Mouse (Mus musculus) hindbrain, embryonic 10.5 days (tissue): ENCODE results near the gene Nudcd2. TPM values are rescaled to one million over a fixed set of nuclear protein-coding genes. Genes with fewer than 3 reads are reported as not detected.

Experiments
- DNase-seq: peaks from one replicate; pipeline ENCODE4 v3.0.0-alpha.2; 2017; ENCODE audit warnings: low spot score
- H3K27ac ChIP-seq: fragments of 300-500 bp; sonication (generic); 2 replicates; pipeline ENCODE4 v1.5.1; 2016; ENCODE audit warnings: mild to moderate bottlenecking, moderate library complexity
- H3K27me3 ChIP-seq: fragments of 300-500 bp; sonication (generic); 2 replicates; pipeline ENCODE4 v1.6.1; 2016; ENCODE audit warnings: mild to moderate bottlenecking; ENCODE audit not compliant: poor library complexity, insufficient read depth, severe bottlenecking
- H3K36me3 ChIP-seq: fragments of 300-500 bp; sonication (generic); 2 replicates; pipeline ENCODE4 v1.6.1; 2016; ENCODE audit warnings: mild to moderate bottlenecking, moderate library complexity
- H3K4me1 ChIP-seq: fragments of 300-500 bp; sonication (generic); replicated peaks from 2 replicates; pipeline ENCODE4 v1.6.1; 2016; ENCODE audit warnings: mild to moderate bottlenecking
- H3K4me3 ChIP-seq: fragments of 300-500 bp; sonication (generic); 2 replicates; pipeline ENCODE4 v1.5.1; 2016; ENCODE audit warnings: mild to moderate bottlenecking, moderate library complexity
- H3K9me3 ChIP-seq: fragments of 300-500 bp; sonication (generic); 2 replicates; pipeline ENCODE4 v1.6.1; 2016; ENCODE audit warnings: mild to moderate bottlenecking, moderate library complexity
- WGBS: fragments of 180-500 bp; shearing (Covaris S2); methylation state at CpG from one replicate; pipeline ENCODE4 v1.1.7; 2016; 5-methylcytosine and 5-hydroxymethylcytosine counted together
- polyA plus RNA-seq: library from polyadenylated mRNA; unstranded; fragments of >200 nt; fragmentation: Nextera tagmentation; extraction: Ambion mirVana; gene quantifications from 2 replicates; pipeline ENCODE4 v1.2.1, GENCODE M21; 2016

Nudcd2 gene
- polyA plus RNA-seq, 1 experiment from 2014 or later: 162 TPM

DNA sequence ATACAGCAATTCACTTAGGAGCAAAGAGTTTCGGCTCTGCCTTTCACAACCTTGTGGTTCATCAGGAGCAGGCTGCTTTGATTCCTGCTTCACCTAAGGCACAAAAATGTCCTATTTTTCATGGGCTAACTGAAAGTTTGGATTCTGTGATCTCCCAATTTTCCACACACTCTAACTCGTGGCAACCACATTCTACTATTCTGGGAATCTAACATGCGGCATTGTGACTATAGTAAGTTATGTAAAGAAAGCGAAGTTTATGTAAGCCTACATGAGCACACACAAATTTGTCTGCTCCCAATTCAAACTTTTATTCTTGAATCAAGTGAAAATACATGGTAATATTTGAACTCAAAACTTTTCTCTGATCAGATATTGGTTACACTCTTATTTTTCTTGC lies 31.2 kb downstream of the Nudcd2 start:
- no peak overlapping the region for H3K4me3 ChIP-seq
- H3K9me3 ChIP-seq: no peaks in the 10 kb centered on the region
- H3K27ac ChIP-seq: no peak overlapping the region
- H3K36me3 ChIP-seq: no peaks in the 10 kb centered on the region
- 81% methylated on average over 4 of the region's 4 CpGs for WGBS
- H3K4me1 ChIP-seq: no peaks in the 10 kb centered on the region
- H3K27me3 ChIP-seq: no peaks in the 10 kb centered on the region
- no peak for DNase-seq

GRCm38 (mm10) chr11:40775315-40776269 lies 42.1 kb downstream of the Nudcd2 start:
- DNase-seq: no peak
- Histone ChIP-seq H3K4me3 (no peak overlapping the region), H3K27me3 (no peaks in the 10 kb centered on the region), H3K9me3 (no peaks in the 10 kb centered on the region), H3K4me1 (no peaks in the 10 kb centered on the region), H3K36me3 (no peaks in the 10 kb centered on the region), H3K27ac (no peak overlapping the region)
- WGBS: 57% methylated on average over 12 of the region's 12 CpGs

DNA sequence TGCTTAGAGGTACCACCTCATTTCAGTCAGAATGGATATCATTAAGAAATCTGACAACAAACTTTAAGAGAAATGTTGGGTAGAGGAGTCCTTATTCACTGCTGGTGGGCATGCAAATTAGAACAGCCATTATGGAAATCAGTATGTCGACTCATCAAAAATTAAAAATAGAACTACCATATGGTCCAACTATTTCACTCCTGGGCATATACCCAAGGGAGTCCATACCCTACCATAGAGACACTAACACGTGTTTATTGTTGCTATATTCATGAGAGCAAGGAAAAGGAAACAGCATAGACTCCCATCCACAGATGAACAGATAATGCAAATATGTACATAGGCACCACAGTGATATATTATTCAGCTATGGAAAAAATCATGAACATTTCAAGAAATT lies 48.4 kb downstream of the Nudcd2 start:
- Histone ChIP-seq H3K27me3 (no peaks in the 10 kb centered on the region), H3K4me3 (no peak overlapping the region), H3K4me1 (no peaks in the 10 kb centered on the region), H3K9me3 (no peaks in the 10 kb centered on the region), H3K27ac (no peak overlapping the region), H3K36me3 (no peaks in the 10 kb centered on the region)
- no peak for DNase-seq
- WGBS: 63% methylated on average over 2 of the region's 2 CpGs

DNA sequence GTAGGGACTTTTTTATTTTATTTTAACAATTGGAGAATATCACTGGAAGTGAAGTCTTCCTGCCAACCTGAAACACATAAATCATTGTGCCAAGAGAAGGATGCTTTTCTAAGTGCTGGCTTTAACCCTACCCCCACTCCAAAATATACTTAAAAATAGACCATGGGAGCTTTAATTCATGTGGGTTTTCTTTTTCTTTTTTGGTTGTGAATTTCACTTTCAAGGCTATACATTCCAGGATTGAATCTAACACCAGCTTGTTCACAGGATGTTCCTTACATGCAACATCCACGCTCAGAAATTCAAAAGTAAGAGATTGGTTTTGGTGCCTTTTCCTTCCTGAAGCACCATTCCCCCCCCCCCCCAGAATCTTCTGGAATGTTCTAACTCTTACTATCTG lies 49.9 kb downstream of the Nudcd2 start:
- DNase-seq: no peak
- H3K4me3 ChIP-seq: no peak overlapping the region
- no peaks in the 10 kb centered on the region for H3K9me3 ChIP-seq
- no peaks in the 10 kb centered on the region for H3K4me1 ChIP-seq
- 92% methylated on average over 1 of the region's 1 CpGs for WGBS
- H3K36me3 ChIP-seq: no peaks in the 10 kb centered on the region
- no peaks in the 10 kb centered on the region for H3K27me3 ChIP-seq
- no peak overlapping the region for H3K27ac ChIP-seq

GRCm38 (mm10) chr11:40784326-40784725 lies 50.9 kb downstream of the Nudcd2 start:
- no peaks in the 10 kb centered on the region for H3K27me3 ChIP-seq
- H3K27ac ChIP-seq: no peak overlapping the region
- no peaks in the 10 kb centered on the region for H3K36me3 ChIP-seq
- WGBS: 88% methylated on average over 8 of the region's 8 CpGs
- no peaks in the 10 kb centered on the region for H3K4me1 ChIP-seq
- DNase-seq: no peak
- no peaks in the 10 kb centered on the region for H3K9me3 ChIP-seq
- H3K4me3 ChIP-seq: no peak overlapping the region

DNA sequence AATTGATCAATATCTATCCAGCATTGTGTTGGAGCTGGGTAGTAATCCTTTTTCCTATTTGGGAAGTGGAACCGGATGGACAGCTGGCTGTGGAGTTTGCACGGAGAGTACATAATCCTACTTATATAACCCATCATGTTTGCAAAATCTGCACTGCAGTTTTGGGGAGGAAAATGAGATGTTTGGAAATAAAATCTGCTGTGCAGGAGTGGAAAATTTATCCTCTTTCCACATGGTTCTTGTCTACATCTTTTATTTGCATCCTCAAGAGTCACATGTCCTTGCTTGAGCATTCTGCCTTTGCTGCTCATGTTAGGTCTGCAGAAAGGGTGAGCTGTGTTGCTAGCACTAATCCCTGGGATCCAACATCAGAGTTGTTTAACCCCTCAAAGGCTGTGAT lies 53.4 kb downstream of the Nudcd2 start:
- Histone ChIP-seq H3K36me3 (no peaks in the 10 kb centered on the region), H3K27me3 (no peaks in the 10 kb centered on the region), H3K9me3 (no peaks in the 10 kb centered on the region), H3K4me1 (no peaks in the 10 kb centered on the region), H3K27ac (no peak overlapping the region), H3K4me3 (no peak overlapping the region)
- WGBS: 88% methylated on average over 2 of the region's 2 CpGs
- no peak for DNase-seq

Other genes starting within 250 kb of the Nudcd2 start
- gene Mat2b, start 38.5 kb upstream of the Nudcd2 start, polyA plus RNA-seq: 98.7 and 108 TPM in 2 replicates
- gene Hmmr, start 245 bp upstream of the Nudcd2 start, polyA plus RNA-seq: 40.5 and 53.6 TPM in 2 replicates
- 35.5 and 37.2 TPM in 2 replicates for gene Ccng1, start 21.6 kb downstream of the Nudcd2 start, polyA plus RNA-seq